Mouse (Mus musculus) intestine, embryonic 14.5 days (tissue): Measurements from ENCODE around the gene Csnka2ip. TPM values are rescaled to one million over a fixed set of nuclear protein-coding genes. Genes with fewer than 3 reads are reported as not detected.

Source experiments
- ATAC-seq: fragments of 200-750 bp; cut with Nextera tagmentation; replicated peaks from 2 replicates; pipeline ENCODE4 v1.8.0; 2017; ENCODE audit warnings: low read depth, moderate number of reproducible peaks, moderate TSS enrichment, moderate library complexity; ENCODE audit not compliant: low FRiP score, low TSS enrichment
- DNase-seq: peaks from one replicate; pipeline ENCODE4 v3.0.0-alpha.2; 2018; ENCODE audit warnings: low spot score
- H3K27ac ChIP-seq: fragments of 300-500 bp; sonication (generic); 2 replicates; pipeline ENCODE4 v1.5.1; 2014; ENCODE audit warnings: low read depth, mild to moderate bottlenecking, control low read depth
- H3K27me3 ChIP-seq: fragments of 300-500 bp; sonication (generic); replicated peaks from 2 replicates; pipeline ENCODE4 v1.6.1; 2014; ENCODE audit warnings: low read length, control low read depth; ENCODE audit not compliant: control insufficient read depth, insufficient read depth
- H3K36me3 ChIP-seq: fragments of 300-500 bp; sonication (generic); 2 replicates; pipeline ENCODE4 v1.6.1; 2014; ENCODE audit warnings: low read length, control low read depth; ENCODE audit not compliant: control insufficient read depth, insufficient read depth
- H3K4me1 ChIP-seq: fragments of 300-500 bp; sonication (generic); replicated peaks from 2 replicates; pipeline ENCODE4 v1.6.1; 2014; ENCODE audit warnings: low read length, control low read depth, mixed read lengths; ENCODE audit not compliant: control insufficient read depth, insufficient read depth
- H3K4me2 ChIP-seq: fragments of 300-500 bp; sonication (generic); 2 replicates; pipeline ENCODE4 v1.6.1; 2014; ENCODE audit warnings: low read length
- H3K4me3 ChIP-seq: fragments of 300-500 bp; sonication (generic); 2 replicates; pipeline ENCODE4 v1.5.1; 2014; ENCODE audit warnings: low read depth, low read length, control low read depth, mixed read lengths
- H3K9ac ChIP-seq: fragments of 300-500 bp; sonication (generic); 2 replicates; pipeline ENCODE4 v1.6.1; 2014; ENCODE audit warnings: mild to moderate bottlenecking, low read length
- H3K9me3 ChIP-seq: fragments of 300-500 bp; sonication (generic); 2 replicates; pipeline ENCODE4 v1.6.1; 2016; ENCODE audit warnings: low read length, control low read depth; ENCODE audit not compliant: control insufficient read depth
- WGBS: fragments of 180-500 bp; shearing (Covaris S2); extraction: QIAGEN DNeasy Blood & Tissue Kit; methylation state at CpG from one replicate; pipeline ENCODE4 v1.1.7; 2014; 5-methylcytosine and 5-hydroxymethylcytosine counted together
- polyA plus RNA-seq: library from polyadenylated mRNA; unstranded; fragments of >200 nt; fragmentation: Nextera tagmentation; extraction: Ambion mirVana; gene quantifications from 2 replicates; pipeline ENCODE4 v1.2.1, GENCODE M21; 2014

Csnka2ip gene
- polyA plus RNA-seq = not detected in 2 replicates

DNA sequence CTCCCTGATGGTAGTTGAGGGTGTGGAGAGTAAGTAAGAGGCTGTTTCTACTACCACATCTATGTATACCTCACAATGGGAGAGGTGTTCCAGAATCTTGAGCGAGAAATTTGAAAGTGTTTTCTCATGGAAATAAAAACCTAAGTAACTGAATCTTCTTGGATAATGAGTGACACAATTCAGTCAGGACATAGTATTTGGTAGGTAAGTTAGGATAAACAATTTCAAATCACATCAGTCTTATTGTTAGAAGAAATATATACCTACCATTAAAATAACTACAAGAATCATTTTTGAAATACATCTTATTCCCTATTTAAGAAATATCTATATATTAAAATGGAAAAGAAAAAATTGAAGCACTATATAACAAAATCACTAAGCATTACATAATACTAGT is at the start of gene Csnka2ip:
Gene Csnka2ip (minus strand): TSS at position 101 of the 400 bp plus-strand sequence.
- H3K27me3 ChIP-seq = no peaks in the 10 kb centered on the region
- no peaks in the 10 kb centered on the region for H3K4me1 ChIP-seq
- H3K27ac ChIP-seq = no peak within 1 kb of the TSS
- DNase-seq = no peak
- ATAC-seq = no peak
- WGBS = 100% methylated on average over 1 of the region's 1 CpGs
- H3K9me3 ChIP-seq = no peaks in the 10 kb centered on the region
- no peaks in the 10 kb centered on the region for H3K36me3 ChIP-seq
- H3K9ac ChIP-seq = no peak within 1 kb of the TSS
- H3K4me3 ChIP-seq = no peak within 1 kb of the TSS
- no peak within 1 kb of the TSS for H3K4me2 ChIP-seq

DNA sequence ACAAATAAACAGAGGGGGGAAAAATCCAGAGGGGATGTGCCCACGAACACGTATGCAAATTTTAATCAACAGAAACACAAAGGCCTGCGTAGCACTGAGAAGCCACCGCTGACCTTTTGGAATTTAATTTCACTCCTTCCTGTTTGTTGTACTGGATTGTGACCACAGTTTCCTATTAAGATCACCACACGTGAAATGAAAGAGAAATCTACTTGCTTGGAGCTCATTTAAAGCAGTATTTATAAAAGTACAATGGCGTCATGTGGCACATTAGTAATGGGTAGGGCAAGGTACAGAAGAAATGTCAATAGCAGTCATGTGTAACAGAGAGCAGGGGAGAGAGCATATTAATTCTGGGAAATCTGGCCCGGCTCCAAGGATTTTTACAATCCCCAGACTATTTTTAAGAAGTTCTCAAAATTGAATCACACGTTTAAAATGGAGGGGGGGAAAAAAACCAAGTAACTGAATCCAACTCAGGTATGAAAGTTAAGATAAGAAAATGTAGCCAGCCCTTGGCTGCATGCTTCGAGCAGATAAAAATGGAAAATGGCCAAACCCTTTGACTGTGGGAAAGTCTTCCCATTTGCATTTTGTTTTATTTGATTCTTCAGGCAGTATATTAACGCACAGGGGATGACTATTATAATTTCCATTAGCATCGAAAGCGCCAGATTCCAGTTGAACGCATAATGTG is 47.5 kb upstream of the Csnka2ip start:
- H3K9ac ChIP-seq = no peak overlapping the region
- H3K9me3 ChIP-seq = no peaks in the 10 kb centered on the region
- no peak overlapping the region for H3K4me2 ChIP-seq
- H3K36me3 ChIP-seq = no peaks in the 10 kb centered on the region
- no peak for ATAC-seq
- 78% methylated on average over 13 of the region's 13 CpGs for WGBS
- H3K4me3 ChIP-seq = no peak overlapping the region
- no peak overlapping the region for H3K27ac ChIP-seq
- DNase-seq = no peak
- no peaks in the 10 kb centered on the region for H3K4me1 ChIP-seq
- H3K27me3 ChIP-seq = no peaks in the 10 kb centered on the region

DNA sequence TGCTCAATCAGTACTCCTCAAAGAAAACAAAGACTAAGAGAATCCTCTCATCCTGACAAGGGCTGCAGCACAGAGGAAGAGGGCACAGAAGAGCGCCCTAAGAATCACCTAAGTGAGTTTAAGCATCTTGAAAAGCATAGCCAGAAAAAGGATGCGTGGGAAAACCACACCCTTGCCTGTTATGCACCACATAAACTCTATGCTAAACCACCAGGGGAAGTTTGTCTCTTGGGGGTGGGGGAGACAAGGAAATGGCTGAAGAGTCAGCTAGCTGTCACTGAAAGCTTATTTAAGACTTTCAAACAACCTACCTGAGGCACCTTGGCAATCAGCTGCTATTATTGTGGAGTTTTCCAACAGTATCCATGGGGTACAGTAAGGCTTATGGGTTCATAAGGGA is 45.6 kb upstream of the Csnka2ip start:
- Histone ChIP-seq H3K9ac (no peak overlapping the region), H3K36me3 (no peaks in the 10 kb centered on the region), H3K27ac (no peak overlapping the region), H3K9me3 (no peaks in the 10 kb centered on the region), H3K27me3 (no peaks in the 10 kb centered on the region), H3K4me3 (no peak overlapping the region), H3K4me1 (no peaks in the 10 kb centered on the region), H3K4me2 (no peak overlapping the region)
- WGBS = 86% methylated on average over 2 of the region's 2 CpGs
- ATAC-seq (no peak), DNase-seq (no peak)

DNA sequence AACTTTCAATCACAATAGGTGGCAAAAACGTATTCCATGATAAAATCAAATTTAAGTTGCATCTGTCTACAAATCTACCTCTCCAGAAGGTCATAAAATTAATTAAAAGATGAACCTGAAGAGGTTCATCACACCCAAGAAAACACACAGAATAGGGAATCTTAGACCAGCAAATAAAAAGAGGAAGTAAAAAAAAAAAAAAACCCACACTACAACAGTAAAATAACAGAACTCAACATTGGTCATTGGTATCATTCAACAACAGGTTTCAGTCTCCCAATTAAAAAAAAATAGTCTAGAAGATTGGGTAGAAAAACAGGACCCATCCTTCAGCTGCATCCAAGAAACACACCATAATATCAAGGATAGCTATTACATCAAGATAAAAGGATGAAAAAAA is 32.9 kb upstream of the Csnka2ip start:
- WGBS = 78% methylated on average over 1 of the region's 1 CpGs

DNA sequence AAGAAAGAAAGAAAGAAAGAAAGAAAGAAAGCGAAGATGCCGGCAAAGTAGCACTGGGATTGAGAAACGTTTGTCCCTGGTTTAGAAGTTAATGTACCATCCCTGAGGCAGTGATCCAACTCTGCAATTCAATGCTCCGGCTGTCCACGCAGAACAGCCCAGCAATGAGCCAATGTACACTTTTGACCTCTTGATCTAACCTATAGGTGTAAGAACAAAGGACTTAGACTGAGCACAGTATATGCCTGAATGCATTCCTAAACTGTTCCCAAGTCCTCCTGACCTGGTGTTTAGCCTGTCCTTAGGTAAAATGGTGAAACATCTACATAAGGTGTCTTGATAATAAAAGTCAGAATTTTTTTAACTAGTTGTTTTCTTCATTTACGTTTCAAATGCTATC is 17.9 kb upstream of the Csnka2ip start:
- H3K4me1 ChIP-seq = no peaks in the 10 kb centered on the region
- no peaks in the 10 kb centered on the region for H3K9me3 ChIP-seq
- ATAC-seq (no peak), DNase-seq (no peak)
- H3K27ac ChIP-seq = no peak overlapping the region
- no peak overlapping the region for H3K4me2 ChIP-seq
- 81% methylated on average over 6 of the region's 6 CpGs for WGBS
- no peaks in the 10 kb centered on the region for H3K27me3 ChIP-seq
- no peak overlapping the region for H3K9ac ChIP-seq
- no peaks in the 10 kb centered on the region for H3K36me3 ChIP-seq
- H3K4me3 ChIP-seq = no peak overlapping the region

More for the DNA sequence above, 32.9 kb upstream of the Csnka2ip start:
- DNase-seq (no peak), ATAC-seq (no peak)
- Histone ChIP-seq H3K4me1 (no peaks in the 10 kb centered on the region), H3K27ac (no peak overlapping the region), H3K4me2 (no peak overlapping the region), H3K27me3 (no peaks in the 10 kb centered on the region), H3K36me3 (no peaks in the 10 kb centered on the region), H3K4me3 (no peak overlapping the region), H3K9ac (no peak overlapping the region), H3K9me3 (no peaks in the 10 kb centered on the region)

DNA sequence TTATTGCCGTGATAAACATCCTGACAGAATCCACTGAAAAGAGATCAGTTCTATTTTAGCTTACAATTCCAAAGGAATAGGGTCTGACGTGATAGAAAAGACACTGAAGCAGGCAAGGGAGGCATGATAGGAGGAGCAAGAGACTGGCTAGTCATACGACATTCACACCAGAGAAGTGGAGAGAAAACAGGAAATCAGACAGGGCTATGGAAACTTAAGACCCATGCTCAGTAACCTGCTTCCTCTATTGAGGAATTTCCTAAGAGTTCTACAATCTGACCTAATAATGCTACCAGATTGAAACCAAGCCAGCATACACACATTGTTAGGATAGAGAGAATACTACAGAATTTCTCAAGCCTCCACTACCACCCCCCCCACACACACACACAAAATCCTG is 12.4 kb upstream of the Csnka2ip start:
- H3K4me3 ChIP-seq = no peak overlapping the region
- ATAC-seq = no peak
- H3K4me1 ChIP-seq = no peaks in the 10 kb centered on the region
- no peak overlapping the region for H3K9ac ChIP-seq
- no peaks in the 10 kb centered on the region for H3K36me3 ChIP-seq
- no peak overlapping the region for H3K4me2 ChIP-seq
- H3K27ac ChIP-seq = no peak overlapping the region
- H3K9me3 ChIP-seq = no peaks in the 10 kb centered on the region
- DNase-seq = no peak
- H3K27me3 ChIP-seq = no peaks in the 10 kb centered on the region
- WGBS = 65% methylated on average over 3 of the region's 3 CpGs

DNA sequence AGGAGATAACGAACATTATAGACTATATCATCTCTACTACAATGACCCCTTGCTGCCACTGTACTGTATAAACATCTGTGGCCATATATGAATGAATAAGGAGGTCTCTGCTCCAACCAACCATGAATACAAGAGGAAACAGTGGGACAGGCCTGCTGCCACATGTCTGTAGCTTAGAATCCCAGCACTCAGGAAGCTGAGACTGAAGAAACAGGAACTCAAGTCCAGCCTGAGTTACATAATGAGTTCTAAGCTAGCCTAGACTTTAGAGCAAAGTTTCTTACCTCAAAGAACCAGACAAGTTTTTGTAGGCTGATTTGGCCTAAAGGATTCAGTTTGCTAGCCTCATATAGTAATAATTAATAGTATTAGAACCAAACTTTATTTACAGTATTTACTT is 5.6 kb upstream of the Csnka2ip start:
- Histone ChIP-seq H3K9ac (no peak overlapping the region), H3K27ac (no peak overlapping the region), H3K27me3 (no peaks in the 10 kb centered on the region), H3K36me3 (no peaks in the 10 kb centered on the region), H3K4me1 (no peaks in the 10 kb centered on the region), H3K4me3 (no peak overlapping the region), H3K4me2 (no peak overlapping the region), H3K9me3 (no peaks in the 10 kb centered on the region)
- ATAC-seq = no peak
- no peak for DNase-seq
- WGBS = 68% methylated on average over 1 of the region's 1 CpGs

DNA sequence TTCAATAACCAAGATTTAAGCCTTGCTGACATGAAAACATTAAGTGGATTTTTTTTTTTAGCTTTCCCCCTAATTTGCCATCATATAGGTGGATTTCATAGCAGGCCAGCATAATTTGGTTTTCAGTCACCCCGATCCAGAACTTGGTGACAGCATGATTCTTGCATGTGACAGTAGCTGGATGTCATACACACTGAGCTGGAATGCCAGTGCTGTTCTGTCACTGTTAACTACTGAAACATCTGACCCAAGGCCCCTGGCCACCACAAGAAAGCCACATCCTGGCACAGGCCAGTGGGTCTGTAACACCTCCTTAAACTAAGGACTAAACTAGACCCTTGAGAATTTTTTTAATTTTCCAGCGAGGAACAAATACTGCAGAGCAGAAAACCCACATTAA is 15.4 kb downstream of the Csnka2ip start:
- no peak for DNase-seq
- Histone ChIP-seq H3K4me1 (peaks cover 2% of the 10 kb centered on the region; the same call in 1 of the 2 replicates), H3K36me3 (no peaks in the 10 kb centered on the region), H3K9ac (no peak overlapping the region), H3K27me3 (no peaks in the 10 kb centered on the region), H3K4me3 (no peak overlapping the region), H3K9me3 (no peaks in the 10 kb centered on the region), H3K27ac (no peak overlapping the region), H3K4me2 (no peak overlapping the region)
- ATAC-seq = no peak
- WGBS = 66% methylated on average over 2 of the region's 2 CpGs

DNA sequence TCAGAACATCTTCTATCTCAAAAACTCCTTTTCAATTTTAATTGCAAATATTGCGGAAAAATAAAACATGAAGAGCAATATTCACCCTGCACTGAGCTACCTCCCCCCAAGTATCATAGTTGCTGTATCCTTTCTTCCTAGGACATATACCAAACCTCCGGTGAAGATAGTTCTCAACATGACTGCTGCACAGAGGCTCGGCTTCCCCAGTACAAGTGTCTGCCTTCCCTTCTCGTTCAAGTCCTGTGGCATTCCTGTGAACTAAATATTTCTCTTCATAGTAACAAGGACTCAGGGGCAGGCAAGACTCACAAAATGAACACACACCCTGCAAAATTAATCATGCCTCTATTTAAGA is 16.0 kb downstream of the Csnka2ip start:
- WGBS = 58% methylated on average over 4 of the region's 4 CpGs
- no peak for ATAC-seq

More for the DNA sequence above, 16.0 kb downstream of the Csnka2ip start:
- Histone ChIP-seq H3K27me3 (no peaks in the 10 kb centered on the region), H3K27ac (no peak overlapping the region), H3K4me1 (peaks cover 2% of the 10 kb centered on the region; the same call in 1 of the 2 replicates), H3K4me2 (no peak overlapping the region), H3K4me3 (no peak overlapping the region), H3K9ac (no peak overlapping the region), H3K9me3 (no peaks in the 10 kb centered on the region), H3K36me3 (no peaks in the 10 kb centered on the region)
- no peak for DNase-seq
